Mouse (Mus musculus) spleen, adult 12 weeks (tissue): ENCODE data around the gene Csnk1e.
"Not testable (repeated sequence)": the region's sequence is repeated elsewhere in the genome, so short reads cannot be mapped to it uniquely, and the experiment has no call there.

ENCODE experiments used
- DNase-seq: peaks from one replicate; pipeline ENCODE4 v3.0.0; 2022; ENCODE audit warnings: low spot score

The Csnk1e gene

GRCm38 (mm10) chr15:79455106-79455810, at the start of gene Csnk1e:
Gene Csnk1e (minus strand): TSS chr15:79455566.
- DNase-seq: no peak

- DNase-seq: no peak
These were observed 49.5 kb upstream of the Csnk1e start, which contains the start of gene Kcnj4 for GRCm38 (mm10) chr15:79504707-79505452. Gene Kcnj4 (minus strand): TSS chr15:79505241.

GRCm38 (mm10) chr15:79503438-79503837, 48.1 kb upstream of the Csnk1e start:
- DNase-seq: no peak

GRCm38 (mm10) chr15:79502891-79503341, 47.5 kb upstream of the Csnk1e start:
- no peak for DNase-seq

- no peak for DNase-seq
These were observed 44.7 kb upstream of the Csnk1e start for GRCm38 (mm10) chr15:79500110-79500509.

GRCm38 (mm10) chr15:79493527-79493926, 38.2 kb upstream of the Csnk1e start:
- no peak for DNase-seq

- no peak for DNase-seq
These were observed 34.1 kb upstream of the Csnk1e start for GRCm38 (mm10) chr15:79489463-79489862.

GRCm38 (mm10) chr15:79481181-79481688, 25.9 kb upstream of the Csnk1e start:
- DNase-seq: no peak

GRCm38 (mm10) chr15:79477227-79477626, 21.9 kb upstream of the Csnk1e start:
- no peak for DNase-seq

- DNase-seq: no peak
These were observed 18.4 kb upstream of the Csnk1e start for GRCm38 (mm10) chr15:79473638-79474355.

GRCm38 (mm10) chr15:79473042-79473441, 17.7 kb upstream of the Csnk1e start:
- no peak for DNase-seq

GRCm38 (mm10) chr15:79471095-79471494, 15.7 kb upstream of the Csnk1e start:
- DNase-seq: no peak

GRCm38 (mm10) chr15:79470583-79470982, 15.2 kb upstream of the Csnk1e start:
- DNase-seq: no peak

- no peak for DNase-seq
These were observed 14.2 kb upstream of the Csnk1e start for GRCm38 (mm10) chr15:79469577-79469976.

GRCm38 (mm10) chr15:79466601-79467286, 11.4 kb upstream of the Csnk1e start:
- peak; percentile 56 for DNase-seq

- no peak for DNase-seq
These were observed 1.2 kb upstream of the Csnk1e start for GRCm38 (mm10) chr15:79456546-79456945.

GRCm38 (mm10) chr15:79456104-79456503, 738 bp upstream of the Csnk1e start:
- DNase-seq: not testable (repeated sequence)

- DNase-seq: no peak
These were observed 1.5 kb downstream of the Csnk1e start for GRCm38 (mm10) chr15:79453831-79454230.

GRCm38 (mm10) chr15:79448041-79448440, 7.3 kb downstream of the Csnk1e start:
- no peak for DNase-seq

- no peak for DNase-seq
These were observed 9.3 kb downstream of the Csnk1e start for GRCm38 (mm10) chr15:79445786-79446654.
